Mouse (Mus musculus) frontal cortex, postnatal 10 days (tissue): Measurements from ENCODE around the gene Ubxn4.
"Not testable (repeated sequence)": the region's sequence is repeated elsewhere in the genome, so short reads cannot be mapped to it uniquely, and the experiment has no call there.

ENCODE experiments used
- DNase-seq, 2 experiments: peaks; one replicate each; pipeline ENCODE4 v3.0.0; 2022; ENCODE audit warnings: low spot score in 2 of 2, mixed read lengths in 1 of 2

Ubxn4 gene

GRCm38 (mm10) chr1:128243627-128243995 lies at the start of gene Ubxn4:
Gene Ubxn4, plus strand, starts transcription at chr1:128243964.
- no peak for DNase-seq

GRCm38 (mm10) chr1:128194011-128194410 lies 49.8 kb upstream of the Ubxn4 start:
- DNase-seq, result no peak

- no peak for DNase-seq
These were observed 46.4 kb upstream of the Ubxn4 start for GRCm38 (mm10) chr1:128197353-128197752.

GRCm38 (mm10) chr1:128213261-128213660 lies 30.5 kb upstream of the Ubxn4 start:
- DNase-seq, result no peak

- no peak for DNase-seq
These were observed 21.9 kb upstream of the Ubxn4 start for GRCm38 (mm10) chr1:128221886-128222285.

DNA sequence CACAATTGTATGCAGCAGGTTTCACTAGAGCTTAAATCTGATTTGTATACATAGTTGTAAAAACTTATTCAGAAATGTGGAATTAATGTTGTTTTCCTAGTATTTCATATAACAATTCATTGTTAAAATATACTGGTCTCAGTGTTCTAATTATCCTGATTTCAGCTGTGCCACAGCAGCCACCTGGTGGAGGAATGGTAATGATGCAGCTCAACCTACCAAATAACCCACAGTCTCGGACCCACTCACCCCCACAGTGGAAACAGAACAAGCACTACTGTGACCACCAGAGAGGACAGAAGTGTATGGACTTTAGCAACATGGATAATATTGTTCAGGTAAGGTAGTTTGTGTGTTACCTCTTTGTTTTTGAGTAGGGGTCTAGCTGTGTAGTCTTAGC lies 20.5 kb upstream of the Ubxn4 start:
- no peak for DNase-seq

GRCm38 (mm10) chr1:128235181-128235580 lies 8.6 kb upstream of the Ubxn4 start:
- no peak for DNase-seq

- DNase-seq, result peak; percentile 96
These were observed 397 bp downstream of the Ubxn4 start for GRCm38 (mm10) chr1:128243996-128244726.

GRCm38 (mm10) chr1:128244727-128245355 lies 1.1 kb downstream of the Ubxn4 start:
- no peak for DNase-seq

DNA sequence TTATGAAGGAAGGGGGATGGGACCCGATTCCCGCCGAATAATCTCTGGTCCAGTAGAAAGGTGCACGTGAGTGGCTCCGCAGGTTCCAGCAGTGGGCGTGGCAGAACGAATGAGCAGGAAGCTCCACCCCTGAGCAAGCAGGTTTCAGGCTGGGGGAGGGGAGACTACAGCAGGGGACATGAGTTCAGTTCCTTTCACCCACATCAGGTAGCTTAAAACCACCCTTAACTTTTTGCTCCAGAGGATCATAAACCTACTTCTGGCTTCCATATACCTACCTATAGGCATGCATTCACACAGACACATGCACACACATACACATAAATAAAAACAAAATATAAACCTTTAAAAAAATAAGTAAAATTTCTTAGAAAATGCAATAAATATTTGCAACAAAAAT lies 23.3 kb downstream of the Ubxn4 start:
- not testable (repeated sequence) for DNase-seq

DNA sequence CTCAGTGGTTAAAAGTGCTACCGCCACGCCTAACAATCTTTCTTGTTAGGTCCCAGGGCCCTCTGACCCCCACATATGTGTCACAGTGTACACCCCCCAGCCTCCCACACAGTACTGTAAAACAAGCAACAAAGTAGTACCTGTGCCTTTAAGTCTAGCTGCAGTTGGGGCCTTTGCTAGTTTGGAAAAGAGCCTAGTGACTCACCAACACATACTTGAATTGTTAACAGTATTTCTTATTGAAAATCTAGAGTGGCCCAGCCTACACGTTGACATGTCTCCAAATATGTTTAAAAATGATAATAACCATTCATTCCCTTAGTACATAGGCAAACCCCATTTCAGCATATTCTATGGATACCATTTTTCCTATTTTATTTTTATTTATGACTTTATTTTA lies 27.0 kb downstream of the Ubxn4 start:
- DNase-seq, result no peak

DNA sequence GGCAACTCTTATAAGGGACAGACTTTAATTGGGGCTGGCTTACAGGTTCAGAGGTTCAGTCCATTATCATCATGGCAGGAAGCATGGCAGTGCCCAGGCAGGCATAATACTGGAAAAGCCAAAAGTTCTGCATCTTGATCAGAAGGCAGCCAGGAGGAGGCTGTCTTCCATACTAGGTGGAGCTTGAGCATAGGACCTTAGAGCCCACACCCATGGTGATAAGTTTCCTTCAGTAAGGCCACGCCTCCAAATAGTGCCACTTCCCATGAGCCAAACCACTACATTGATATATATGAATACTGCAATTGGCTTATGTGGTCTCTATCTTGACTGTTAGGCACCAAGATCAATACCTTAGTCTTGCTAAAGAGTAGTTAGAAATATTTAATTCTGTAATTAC lies 32.1 kb downstream of the Ubxn4 start:
- DNase-seq, result no peak

GRCm38 (mm10) chr1:128278563-128278962 lies 34.8 kb downstream of the Ubxn4 start:
- no peak for DNase-seq

DNA sequence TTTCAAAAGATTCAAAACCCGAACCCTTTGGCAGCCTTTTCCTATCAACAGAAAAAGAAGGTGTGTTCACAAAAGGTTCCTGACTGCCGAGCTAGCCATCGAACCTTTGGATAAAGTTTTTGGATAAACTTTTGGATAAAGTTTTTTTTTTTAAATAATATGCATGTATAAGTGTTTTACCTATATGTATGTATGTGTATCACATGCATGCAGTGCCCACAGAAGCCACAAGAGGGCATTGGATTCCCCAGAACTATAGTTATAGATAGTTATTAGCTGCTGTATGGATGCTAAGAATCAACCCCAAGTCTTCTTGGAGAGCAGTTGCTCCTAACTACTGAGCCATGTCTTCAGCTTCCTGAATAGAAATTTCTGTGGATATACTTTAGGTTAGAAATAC lies 38.0 kb downstream of the Ubxn4 start:
- no peak for DNase-seq

- no peak for DNase-seq
These were observed 39.2 kb downstream of the Ubxn4 start for GRCm38 (mm10) chr1:128282924-128283323.

DNA sequence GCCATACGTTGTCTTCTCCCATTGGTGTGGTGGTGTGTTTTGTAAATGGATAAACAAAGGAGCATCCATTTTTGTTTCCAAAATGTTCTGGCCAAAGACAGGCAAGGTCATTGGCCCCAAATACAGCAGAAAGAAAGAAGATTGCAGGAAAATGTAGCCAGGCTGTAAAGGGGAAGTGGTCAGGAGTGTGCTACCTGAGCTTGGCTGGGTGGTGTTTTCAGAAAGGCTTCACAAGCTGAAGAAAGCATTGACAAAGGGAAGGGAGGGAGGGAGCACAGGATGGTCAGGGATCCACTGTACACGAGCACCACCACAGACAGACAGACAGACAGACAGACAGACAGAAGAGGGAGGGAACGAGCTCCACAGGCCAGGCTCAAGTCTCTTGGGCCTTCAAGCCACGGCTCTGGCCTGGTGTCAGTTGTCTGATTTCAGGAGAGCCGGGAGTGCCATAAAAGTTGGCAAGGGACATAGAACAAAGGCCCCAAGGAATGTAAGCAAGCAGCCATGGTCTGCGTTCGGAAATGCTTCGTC lies 40.5 kb downstream of the Ubxn4 start:
- no peak for DNase-seq

DNA sequence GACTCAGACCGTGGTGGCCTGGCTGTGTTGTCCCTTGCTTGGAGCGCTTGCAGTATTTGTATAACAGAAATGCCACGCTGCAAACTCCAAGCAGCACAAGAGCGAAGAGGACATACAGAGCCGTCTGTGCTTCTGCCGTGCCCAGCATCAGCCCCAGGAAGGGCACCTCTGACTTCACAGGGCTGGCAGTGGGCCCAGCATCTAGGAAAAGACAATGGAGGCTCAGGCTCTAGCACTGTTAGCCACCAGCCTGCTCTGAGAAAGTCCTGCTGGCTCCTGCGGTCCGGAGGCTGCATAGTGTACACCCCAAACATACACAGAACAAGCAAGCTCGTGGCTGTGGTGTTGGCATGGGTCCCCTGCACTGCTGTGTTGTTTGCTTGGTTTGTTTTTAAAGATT lies 41.4 kb downstream of the Ubxn4 start:
- DNase-seq, result no peak

GRCm38 (mm10) chr1:128290295-128290694 lies 46.5 kb downstream of the Ubxn4 start:
- no peak for DNase-seq

DNA sequence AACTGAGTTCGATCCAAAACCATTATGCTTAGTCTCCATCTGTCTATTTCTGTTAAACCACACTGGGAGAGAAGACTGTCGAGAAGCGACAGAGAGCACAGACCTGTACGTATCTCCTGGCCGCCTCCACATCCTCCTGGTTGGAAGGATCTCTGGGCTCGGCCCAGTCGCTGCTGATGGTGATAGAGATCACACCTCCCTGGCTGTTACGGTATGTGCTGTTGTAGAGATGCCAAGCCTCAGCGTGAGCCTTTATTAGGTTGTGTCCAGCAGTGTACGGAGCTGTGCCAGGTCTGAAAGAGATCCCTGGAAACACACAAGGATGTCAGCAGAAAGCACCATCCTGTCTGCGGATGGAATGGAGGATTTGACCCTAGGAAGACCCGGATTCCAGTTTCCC lies 49.8 kb downstream of the Ubxn4 start:
- DNase-seq, result no peak

DNA sequence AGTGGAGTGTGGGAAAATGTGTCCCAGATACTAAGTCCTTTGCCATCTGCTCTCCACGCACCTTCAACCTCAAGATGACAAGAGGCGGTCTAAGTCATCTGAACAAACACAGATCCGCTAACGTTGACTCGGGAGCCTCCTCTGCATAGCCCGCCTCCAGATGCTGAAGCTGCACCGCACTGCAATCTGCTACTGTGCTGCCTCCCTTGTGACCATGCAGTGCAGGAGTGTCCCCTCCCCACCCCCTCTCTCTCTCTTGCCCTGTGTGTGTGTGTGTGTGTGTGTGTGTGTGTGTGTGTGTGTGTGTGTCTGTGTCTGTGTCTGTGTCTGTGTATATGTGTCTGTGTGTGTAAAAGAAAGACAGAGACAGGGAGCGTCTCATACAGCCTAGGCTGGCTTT lies 51.5 kb downstream of the Ubxn4 start:
- no peak for DNase-seq

- DNase-seq, result no peak
These were observed 52.2 kb downstream of the Ubxn4 start for GRCm38 (mm10) chr1:128295717-128296528.

DNA sequence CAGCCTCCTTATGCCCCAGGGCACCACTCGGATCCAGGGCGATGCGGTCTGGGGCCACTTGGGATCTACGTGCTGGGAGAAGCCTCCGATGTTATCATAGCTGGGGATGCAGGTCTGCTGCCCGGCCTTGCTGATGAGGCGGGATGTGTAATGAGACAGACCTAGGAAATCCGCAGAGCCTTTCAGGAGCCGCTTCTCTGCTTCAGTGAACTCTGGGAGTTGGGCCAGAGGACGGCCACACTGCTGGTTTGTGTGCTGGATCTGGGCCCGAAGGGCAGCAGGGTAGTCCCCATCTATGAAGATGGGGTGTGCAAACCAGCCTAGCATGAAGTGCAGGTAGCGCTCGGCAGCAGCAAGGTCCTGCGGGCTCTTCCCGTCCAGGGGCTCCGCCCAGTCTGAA lies 60.1 kb downstream of the Ubxn4 start:
- peak in 1 of 2 experiments; percentile 28 for DNase-seq
